Mouse (Mus musculus) mesoderm, embryonic 11.5 days (tissue): Measurements from ENCODE around the gene Pdpr.
"Not testable (repeated sequence)": the region's sequence is repeated elsewhere in the genome, so short reads cannot be mapped to it uniquely, and the experiment has no call there.

Source experiments
- DNase-seq: peaks from one replicate; pipeline ENCODE4 v3.0.0-alpha.2; 2012; ENCODE audit warnings: low read depth, low spot score

Pdpr gene

DNA sequence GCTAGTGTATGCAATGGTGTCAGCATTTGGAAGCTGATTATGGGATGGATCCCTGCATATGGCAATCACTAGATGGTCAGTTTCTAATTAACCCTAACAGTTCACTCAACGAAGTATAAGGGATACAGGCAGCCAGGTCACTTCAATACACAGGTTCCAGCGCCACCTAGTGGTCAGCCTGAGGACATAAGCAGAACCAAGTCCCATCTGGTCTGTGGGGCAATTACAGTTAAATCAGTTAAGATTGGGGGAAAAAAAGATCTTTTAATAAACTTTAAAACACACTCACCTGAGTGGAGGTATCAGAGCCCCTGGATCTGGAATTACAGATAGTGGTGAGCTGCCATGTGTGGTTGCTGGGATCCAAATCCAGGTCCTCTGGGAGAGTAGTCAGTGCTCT lies 4.3 kb upstream of the Pdpr start:
- DNase-seq: peak; percentile 79

DNA sequence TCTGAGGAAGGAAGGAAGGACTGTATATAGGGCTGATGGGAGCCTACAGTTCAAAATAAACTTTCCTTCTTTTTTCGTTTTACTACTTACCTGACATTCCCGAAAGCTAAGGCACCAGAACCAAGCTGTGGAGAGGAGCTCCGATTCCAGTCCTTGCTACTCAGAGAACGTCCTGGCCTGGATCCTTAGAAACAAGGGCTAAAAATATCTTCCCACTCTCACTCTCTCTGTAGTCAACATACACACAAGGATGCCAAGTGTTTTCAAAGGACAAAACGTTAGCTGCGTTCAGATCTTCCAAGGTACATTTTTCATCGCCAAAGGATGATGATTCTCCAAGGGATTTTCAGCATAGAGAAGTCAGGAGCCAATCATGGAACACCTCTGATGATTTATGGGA lies 2.7 kb upstream of the Pdpr start:
- DNase-seq: no peak

DNA sequence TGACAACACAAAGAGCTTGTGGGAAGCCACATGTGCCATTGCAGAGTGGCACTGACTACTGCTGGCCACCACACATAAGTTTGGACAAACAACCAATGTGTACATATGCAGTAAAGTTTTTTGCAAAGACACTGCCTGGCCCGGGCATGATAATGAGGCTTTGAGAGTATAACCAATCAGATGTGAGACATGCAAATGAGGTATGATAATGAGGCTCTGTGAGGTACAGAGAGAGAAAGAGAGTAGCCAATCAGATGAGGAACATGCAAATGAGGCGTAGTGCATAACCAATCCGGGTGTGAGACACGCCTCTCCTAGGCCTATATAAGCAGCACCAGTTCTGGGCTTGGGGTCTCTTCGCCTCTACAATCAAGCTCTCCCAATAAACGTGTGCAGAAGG lies 2.1 kb upstream of the Pdpr start, which contains the start of gene Clec18a:
Gene Clec18a, minus strand, starts transcription at position 101 of the 400 bp plus-strand sequence.
- not testable (repeated sequence) for DNase-seq

GRCm38 (mm10) chr8:111094719-111095302 lies 381 bp downstream of the Pdpr start:
- not testable (repeated sequence) for DNase-seq

- no peak for DNase-seq
These were observed 20.5 kb downstream of the Pdpr start for GRCm38 (mm10) chr8:111114891-111115290.

GRCm38 (mm10) chr8:111119481-111119880 lies 25.1 kb downstream of the Pdpr start:
- DNase-seq: no peak

- no peak for DNase-seq
These were observed 36.3 kb downstream of the Pdpr start for GRCm38 (mm10) chr8:111130756-111131155.

DNA sequence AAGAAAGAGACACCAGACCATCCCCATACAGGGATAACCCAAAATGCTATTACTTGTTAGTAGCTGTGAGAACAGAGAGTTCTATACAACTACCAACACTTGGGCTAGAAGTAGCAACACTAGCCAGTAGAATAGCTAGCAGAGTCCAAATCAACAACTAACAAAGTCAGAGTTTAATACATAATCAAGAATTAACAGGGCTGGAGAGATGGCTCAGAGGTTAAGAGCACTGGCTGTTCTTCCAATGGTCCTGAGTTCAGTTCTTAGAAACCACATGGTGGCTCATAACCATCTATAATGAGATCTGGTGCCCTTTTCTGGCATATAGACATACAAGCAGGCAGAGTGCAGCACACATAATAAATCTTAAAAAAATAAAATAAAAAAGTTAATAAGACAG lies 48.1 kb downstream of the Pdpr start:
- no peak for DNase-seq

DNA sequence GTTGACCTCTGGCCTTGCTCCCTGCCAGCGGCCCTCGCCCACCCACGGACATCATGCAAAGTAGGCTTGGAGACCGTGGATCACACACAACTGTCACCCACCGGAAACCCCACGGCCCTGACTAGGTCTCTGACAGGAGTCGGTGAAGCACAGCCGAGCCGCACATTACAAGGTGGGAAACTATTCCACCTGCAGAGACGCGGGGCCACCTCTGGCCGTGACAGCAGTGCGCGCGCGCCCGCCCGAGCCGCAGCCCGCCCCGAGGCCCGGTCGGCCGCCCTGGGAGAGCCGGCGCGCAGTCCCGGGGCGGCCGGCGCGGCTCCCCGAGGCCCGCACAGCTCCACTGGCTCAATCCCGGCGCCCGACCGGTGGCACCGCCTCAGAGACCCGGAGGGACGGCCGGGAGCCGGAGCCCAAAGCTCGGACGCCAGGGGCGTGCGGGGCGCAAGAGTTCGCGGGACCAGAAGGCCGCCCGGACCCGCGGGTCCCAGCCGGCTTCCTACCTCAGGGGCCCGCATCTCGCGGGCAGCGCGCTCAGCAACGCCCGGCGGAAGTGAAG lies 50.5 kb downstream of the Pdpr start:
- DNase-seq: not testable (repeated sequence)

GRCm38 (mm10) chr8:111145460-111146012 lies 51.1 kb downstream of the Pdpr start:
- peak; percentile 92 for DNase-seq

- DNase-seq: no peak
These were observed 61.4 kb downstream of the Pdpr start for GRCm38 (mm10) chr8:111155721-111156436.

DNA sequence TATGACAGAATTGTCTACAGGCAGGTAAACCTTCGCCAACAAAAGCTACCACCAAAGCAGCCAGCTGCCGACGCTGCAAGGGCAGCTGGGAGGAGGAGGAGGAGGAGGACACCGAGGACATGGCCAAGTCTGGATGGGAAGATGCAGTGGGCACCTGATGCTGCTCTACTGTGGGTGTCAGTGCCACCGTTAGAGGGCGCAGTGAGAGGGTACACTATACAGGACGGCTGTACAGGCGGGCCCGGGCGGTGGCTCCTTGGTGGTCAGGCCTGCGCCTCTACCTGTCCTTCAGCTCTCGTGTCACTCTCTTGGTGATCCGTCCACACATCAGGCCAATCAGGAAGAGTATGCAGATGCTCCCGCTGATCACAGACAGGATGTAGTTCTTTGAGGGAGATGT lies 63.2 kb downstream of the Pdpr start:
- peak; percentile 54 for DNase-seq

GRCm38 (mm10) chr8:111171661-111172060 lies 77.2 kb downstream of the Pdpr start:
- DNase-seq: no peak

GRCm38 (mm10) chr8:111185472-111185947 lies 91.1 kb downstream of the Pdpr start:
- no peak for DNase-seq
